Mouse (Mus musculus): ENCODE data around the gene Golm1.
"Not testable (repeated sequence)": the region's sequence is repeated elsewhere in the genome, so short reads cannot be mapped to it uniquely, and the experiment has no call there.

Golm1 gene

DNA sequence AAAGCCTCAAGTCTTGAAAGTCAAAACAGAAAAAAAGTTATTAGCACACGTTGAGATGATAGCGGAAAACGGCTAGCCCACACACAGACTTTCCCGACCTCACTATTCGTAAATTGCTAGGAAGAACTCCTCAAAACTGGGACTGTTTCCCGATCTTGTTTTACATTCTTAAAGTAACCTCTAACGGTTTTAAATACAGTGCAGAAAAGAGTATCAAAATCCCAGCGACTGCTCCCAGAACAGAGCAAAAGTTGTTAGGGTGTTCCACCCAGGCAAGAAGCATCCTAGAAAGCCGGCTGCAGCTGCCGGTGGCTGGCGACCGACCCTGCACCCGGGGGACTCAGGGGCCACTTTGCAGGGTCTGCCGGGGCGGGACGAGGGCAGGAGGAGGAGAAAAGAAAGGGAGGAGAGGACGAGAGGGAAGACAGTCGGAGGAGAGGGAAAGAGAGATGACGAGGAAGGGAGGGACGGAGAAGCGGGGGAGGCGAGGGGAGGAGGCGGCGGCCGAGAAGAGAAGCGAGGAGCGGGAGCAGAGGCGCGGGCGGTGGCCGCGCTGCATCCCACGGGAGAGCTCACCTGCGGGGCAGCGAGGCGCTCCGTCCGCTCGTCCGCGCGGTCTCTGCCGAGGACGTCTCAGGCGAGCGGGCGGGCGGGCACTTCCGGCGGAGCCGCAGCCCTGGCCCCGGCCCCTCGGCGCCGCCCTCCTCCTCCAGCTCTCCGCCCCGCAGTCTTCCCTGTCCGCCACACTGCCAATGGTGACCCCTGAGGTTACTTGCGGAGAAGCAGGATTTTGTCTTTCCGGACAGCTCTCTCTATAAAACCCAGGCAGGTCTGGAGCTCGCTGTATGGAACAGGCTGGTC, at the start of gene Golm1:
Gene Golm1, minus strand, starts transcription at position 661 of the 861 bp plus-strand sequence.
- no peak for DNase-seq (ENCODE audit: extremely low spot score, low read depth, low spot score)

DNA sequence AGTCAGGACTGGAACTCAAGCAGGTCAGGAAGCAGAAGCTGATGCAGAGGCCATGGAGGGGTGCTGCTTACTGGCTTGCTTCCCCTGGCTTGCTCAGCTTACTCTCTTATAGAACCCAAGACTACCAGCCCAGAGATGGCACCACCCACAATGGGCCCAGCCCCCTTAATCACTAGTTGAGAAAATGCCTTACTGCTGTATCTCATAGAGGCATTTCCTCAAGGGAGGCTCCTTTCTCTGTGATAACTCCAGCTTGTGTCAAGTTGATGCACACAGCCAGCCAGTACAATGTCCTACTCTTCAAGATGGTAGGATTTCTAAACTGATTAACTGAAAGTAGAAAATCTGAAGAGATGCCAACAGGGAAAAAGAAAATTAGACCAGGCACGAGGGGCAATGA, 46.5 kb upstream of the Golm1 start:
- DNase-seq (ENCODE audit: extremely low spot score, low read depth, low spot score), result not testable (repeated sequence)

DNA sequence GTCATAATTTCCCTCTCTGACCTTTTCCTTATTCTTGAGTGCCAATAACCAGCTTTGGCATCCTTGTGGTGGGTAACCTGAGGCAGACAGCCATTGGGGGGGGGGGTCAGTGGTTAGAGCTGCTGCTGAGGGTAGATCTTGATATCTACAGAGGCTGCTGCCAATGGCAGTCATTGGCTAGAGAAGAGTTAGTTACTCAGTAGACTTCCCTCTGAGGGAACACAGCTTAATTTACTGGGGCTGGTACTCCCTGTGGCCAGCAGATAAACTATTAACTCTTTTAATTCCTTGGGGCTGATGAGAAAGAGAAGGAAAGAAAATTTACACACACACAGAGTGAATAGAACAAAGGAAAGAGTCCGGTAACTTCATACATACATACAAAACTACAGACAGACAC, 43.9 kb upstream of the Golm1 start:
- DNase-seq (ENCODE audit: extremely low spot score, low read depth, low spot score), result no peak

DNA sequence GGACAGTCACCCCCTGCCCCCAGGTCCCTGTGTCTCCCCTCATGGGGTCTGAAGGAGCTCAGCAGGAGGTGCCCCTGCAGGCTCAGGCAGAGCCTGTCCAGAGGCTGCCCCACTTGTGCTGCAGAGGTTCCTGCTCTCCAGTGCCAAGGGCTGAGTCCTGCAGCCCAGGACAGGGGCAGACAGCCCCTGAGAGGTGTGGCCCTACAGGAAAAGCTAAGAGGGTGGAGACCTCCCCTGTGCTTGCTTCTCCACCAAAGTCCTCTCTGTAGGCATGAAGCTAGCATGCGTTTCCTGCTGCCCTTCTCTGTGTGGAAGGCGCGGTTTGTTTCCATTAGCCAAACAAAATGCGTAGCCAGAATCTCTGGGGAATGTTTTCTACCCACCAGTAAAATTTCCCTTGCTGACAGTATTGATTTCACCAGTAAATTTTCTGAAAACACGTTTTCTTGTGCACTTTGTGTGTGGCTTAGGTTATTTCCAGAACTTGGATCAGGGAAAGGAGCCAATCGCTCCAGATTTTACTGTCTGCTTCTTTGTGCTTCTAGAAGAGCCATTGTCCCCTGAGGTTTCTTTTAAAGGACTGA, 43.3 kb upstream of the Golm1 start:
- DNase-seq (ENCODE audit: extremely low spot score, low read depth, low spot score), result not testable (repeated sequence)

DNA sequence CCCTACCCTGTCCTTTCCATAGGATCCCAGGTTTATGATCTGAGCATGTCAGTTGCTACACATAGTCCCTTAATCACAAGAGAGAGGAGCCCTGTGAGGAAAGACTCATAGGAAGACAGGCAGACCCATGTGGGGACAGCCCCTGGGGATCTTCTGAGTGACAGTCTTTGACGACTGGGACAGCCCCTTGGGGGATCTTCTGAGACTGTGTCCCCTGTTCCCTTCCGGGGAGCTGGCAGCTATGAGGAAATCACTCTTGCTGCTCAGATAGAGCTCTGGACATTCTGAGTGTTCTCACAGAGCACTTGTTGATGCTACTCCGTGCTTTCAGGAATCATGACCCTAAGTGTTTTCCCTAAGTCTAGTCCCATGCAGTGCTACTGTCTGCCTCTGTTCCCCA, 38.1 kb upstream of the Golm1 start:
- DNase-seq (ENCODE audit: extremely low spot score, low read depth, low spot score), result no peak

DNA sequence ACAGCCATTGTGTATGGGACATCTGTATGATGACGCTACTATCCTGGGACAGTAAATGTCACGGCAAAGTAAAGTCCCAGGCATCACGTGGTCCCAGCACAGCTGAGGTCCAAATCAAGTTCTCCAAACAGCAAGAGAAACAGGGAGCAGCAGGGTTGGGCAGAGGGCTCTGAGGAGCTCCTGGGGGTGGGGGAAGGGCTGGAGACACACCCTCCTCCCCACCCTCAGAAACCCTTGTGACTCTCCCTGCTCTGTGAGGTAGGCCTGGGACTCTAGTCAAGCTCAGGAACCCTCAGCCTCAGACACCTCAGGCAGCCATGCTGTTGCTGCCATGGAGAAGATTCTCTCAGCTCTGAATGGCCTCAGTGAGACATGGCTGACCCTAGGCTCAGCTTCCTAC, 36.4 kb upstream of the Golm1 start, which contains the start of gene Spata31d1b:
Gene Spata31d1b, plus strand, starts transcription at position 301 of the 400 bp plus-strand sequence.
- DNase-seq (ENCODE audit: extremely low spot score, low read depth, low spot score), result not testable (repeated sequence)

DNA sequence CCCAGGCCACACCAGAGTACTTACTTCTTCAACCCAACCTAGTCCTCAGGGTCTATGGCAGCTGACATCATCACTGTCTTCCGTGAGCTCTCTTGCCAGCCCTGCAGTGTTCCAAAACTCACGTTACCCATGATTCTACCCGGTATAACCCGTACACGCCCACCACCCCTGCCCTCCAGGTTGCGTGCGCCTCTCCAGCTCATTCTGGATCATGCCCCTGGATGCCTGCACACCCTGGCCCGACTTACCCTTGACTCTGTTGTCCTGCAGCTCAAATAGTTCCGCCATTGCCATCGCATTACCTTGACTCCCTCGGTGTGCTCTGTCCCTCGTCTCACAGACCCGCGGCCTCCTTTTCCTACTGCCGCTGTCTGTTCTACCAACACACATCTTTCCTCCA, 34.6 kb upstream of the Golm1 start, which contains the start of gene Spata31d1a:
Gene Spata31d1a, minus strand, starts transcription at position 101 of the 400 bp plus-strand sequence.
- no peak for DNase-seq (ENCODE audit: extremely low spot score, low read depth, low spot score)

DNA sequence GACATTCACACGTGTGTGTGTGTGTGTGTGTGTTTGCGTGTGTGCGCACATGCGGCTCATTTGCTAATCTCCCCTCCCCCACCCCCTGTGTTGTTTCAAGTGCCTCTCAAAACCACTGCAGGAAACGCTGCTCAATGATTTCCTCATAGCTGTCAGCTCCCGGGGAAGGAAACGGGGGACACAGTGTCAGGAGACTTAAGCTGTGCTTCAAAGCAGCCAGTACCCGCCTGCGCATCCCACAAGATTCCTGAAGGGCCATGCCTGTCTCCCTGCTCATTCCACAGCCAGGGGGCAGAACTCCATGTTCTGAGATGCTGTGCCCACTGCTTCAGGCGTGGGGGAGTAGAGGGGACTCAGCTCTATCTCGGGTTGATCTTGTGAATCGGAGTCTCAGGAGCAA, 29.0 kb upstream of the Golm1 start:
- DNase-seq (ENCODE audit: extremely low spot score, low read depth, low spot score), result no peak

DNA sequence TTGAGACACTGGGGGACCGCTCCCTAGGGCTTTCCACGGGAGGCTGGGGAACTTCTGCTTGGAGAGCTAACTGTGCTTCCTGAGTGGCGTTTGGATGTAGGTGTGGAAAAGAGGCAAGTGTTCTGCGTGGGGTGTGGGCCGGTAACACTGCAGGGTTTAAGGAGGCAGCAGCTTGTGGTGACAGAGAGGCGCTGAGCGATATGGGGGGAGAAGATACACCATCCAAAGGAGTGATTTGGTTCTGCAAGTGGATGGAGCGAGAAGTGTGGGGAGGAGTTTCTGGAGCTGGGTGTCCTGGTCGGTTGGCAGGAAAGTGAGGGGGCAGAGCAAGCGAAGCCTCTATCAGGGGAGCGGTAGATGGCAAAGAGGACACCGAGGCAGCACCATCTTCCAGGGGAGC, 27.9 kb upstream of the Golm1 start:
- DNase-seq (ENCODE audit: extremely low spot score, low read depth, low spot score), result no peak

DNA sequence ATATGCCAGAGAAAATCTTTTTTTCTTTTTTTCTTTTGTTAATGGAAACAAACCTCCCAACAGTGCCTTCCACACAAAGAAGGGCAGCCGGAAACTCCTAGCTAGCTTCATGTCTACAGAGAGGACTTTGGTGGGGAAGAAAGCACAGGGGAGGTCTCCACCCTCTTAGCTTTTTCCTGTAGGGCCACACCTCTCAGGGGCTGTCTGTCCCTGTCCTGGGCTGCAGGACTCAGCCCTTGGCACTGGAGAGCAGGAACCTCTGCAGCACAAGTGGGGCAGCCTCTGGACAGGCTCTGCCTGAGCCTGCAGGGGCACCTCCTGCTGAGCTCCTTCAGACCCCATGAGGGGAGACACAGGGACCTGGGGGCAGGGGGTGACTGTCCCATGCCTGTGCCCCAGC, 24.5 kb upstream of the Golm1 start:
- not testable (repeated sequence) for DNase-seq (ENCODE audit: extremely low spot score, low read depth, low spot score)

DNA sequence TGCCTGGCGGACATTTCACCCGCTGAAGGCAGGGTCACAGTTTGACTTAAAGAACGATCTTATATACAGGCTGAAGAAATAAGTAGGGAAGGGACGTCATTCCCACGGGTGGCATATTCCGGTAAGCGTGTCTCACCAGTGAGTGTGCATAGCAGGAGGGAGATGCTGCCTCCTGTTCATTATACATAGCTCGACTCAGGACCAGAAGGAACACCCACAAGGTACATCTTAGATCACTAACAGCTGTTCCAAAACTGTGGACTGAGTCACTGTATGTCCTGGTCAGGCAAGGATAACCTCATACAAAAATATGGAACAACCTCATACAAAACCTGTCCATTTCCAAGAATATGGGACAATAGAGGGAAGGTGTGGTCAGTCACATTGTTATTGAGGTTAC, 23.5 kb upstream of the Golm1 start:
- DNase-seq (ENCODE audit: extremely low spot score, low read depth, low spot score), result no peak

DNA sequence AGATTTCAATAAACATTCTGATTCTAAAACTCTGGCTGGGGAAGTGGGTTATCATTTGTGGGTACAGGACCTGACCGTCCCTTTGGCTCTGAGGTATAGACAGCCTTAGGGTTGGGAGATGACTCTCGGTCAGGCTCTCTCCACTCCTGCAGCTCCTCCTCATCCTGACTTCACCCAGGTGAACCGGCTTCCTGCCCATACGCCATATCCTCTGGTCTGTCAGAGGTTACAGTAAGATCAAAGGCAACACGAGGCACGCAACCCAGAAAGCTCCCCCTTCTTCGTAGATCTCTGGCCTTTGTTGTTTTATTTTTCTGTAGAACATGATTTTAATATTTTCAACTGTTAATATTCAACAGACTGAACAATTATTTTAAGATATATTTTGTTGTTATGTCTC, 20.2 kb upstream of the Golm1 start:
- DNase-seq (ENCODE audit: extremely low spot score, low read depth, low spot score), result no peak

DNA sequence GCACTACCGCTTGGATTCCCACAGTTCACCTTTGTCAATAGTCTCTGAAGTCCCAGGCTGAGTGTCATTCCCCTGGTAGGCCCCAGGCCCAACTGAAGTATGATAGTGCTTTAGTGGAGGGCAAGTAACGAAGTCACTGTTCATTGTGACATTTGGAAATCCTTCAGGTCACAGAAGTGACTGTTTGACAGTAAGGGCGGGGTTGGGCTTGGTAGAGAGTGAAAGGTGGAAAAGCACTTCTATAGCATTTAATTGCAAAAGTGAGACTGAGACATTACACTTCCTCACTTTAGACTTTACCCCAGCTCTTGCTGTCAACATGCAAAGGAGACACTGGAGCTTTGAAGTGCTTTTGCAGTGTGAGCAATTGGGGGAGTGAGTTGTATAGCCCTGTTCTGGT, 18.4 kb upstream of the Golm1 start, which contains the start of gene 4921517D22Rik:
Gene 4921517D22Rik, minus strand, starts transcription at position 101 of the 400 bp plus-strand sequence.
- no peak for DNase-seq (ENCODE audit: extremely low spot score, low read depth, low spot score)

DNA sequence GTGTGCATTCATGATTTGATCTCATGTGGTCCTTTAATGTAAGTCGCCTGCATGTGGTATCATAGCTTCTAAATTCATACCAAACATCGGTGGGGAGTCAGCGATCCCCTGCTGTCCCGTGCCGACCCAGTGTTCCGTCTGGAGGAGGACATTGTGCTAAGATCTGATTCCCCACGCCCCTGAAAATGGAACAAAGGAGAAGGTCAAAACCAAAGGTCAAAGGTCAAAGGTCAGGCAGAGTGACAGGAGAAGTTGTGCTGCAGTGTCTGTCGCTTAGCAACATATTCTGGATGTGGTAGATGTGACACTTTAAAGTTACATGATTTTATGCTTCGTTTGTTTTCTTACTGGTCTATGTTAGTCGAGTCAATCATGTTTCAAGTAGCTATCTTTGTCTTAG, 15.9 kb upstream of the Golm1 start:
- no peak for DNase-seq (ENCODE audit: extremely low spot score, low read depth, low spot score)

DNA sequence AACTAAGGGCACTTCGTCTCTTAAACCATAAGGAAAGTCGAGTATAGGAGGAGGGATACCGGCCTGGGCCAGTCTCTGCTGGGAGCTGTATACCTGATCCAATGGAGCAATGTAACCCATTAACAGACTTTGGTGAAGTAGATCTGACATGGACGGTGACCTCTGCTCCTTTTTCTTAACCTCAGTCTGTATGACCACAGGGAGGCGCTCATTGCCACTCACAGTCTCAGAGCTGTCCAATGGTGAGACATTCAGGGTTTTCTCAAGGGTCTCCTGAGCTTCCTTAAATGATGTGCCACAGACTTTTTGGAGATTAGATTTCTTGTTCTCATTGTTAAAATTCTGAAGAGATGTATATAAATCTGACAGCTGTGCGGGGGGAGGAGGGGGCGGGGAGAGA, 15.0 kb upstream of the Golm1 start:
- DNase-seq (ENCODE audit: extremely low spot score, low read depth, low spot score), result no peak

DNA sequence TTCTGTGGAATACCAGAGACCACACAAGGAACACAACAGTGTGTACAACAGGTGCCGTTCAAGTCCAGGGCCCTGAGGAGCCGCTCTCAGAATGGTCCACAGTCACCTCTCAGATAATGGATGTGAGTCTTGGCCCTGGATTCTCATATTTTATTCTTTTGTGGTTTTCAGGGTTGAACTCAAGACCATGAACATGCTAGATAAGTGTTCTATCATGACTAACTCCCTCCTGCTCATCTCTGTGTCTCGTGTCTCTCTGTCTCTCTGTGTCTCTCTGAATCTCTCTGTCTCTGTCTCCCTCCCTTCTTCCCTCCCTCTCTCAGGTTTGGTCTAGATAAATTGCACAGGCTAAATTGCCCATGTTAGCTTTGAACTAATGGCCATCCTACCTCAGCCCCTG, 14.2 kb upstream of the Golm1 start:
- no peak for DNase-seq (ENCODE audit: extremely low spot score, low read depth, low spot score)

DNA sequence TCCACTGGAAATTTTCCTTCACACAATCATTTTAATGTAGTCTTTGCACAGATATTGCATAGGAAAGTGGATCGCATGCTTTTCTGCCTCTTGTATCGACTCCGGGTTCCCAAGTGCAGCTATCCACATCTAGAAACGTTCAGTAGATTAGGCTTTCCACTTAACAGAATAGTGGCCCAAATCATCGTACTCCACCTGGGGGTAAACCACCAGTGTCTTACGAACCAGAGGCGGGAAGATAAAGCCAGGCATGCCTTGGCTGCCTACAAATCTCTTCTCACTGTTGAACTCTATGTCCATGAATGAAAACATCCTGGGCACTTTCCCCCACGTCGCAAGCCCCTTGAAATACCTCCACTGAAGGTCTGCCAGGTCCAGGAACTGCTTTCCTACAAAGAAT, 13.7 kb upstream of the Golm1 start:
- no peak for DNase-seq (ENCODE audit: extremely low spot score, low read depth, low spot score)

DNA sequence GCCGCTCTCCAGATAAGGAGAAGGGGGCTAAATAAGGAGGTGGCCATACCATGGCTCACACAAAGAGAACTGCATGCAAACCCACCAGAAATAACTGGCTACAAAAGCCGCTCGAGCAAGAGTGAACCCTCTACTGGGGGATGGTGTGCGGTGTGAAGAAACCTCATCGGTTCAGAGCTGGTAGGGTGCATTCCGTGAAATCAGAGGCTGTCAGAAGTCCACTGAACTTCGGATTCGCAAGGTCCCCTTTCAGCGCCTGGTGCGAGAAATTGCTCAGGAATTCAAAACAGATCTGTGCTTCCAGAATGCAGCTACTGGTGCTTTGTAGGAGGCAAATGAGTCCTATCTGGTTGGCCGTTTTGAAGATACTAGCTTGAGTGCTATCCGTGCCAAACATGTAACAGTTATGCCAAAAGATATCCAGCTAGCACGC, 12.7 kb upstream of the Golm1 start:
- no peak for DNase-seq (ENCODE audit: extremely low spot score, low read depth, low spot score)

DNA sequence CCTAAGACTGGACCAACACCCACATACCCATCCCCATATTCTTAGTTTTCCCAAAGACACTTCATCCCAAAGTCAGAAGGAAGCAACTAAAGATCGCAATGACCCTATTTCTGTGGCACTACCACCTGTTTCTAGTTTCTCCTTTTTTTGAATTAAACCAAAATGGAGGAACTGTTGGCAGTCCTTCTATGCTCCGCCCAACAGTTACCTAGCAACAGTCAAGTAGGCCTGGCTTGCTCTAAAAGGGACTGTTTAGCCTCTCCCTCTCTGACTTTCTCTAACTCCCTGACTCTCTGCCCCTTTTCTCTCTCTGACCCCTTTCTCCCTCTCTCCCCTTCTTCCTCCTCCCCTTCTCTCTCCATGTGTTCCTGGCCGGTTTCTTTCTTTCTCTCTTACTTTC, 9.6 kb upstream of the Golm1 start:
- no peak for DNase-seq (ENCODE audit: extremely low spot score, low read depth, low spot score)

DNA sequence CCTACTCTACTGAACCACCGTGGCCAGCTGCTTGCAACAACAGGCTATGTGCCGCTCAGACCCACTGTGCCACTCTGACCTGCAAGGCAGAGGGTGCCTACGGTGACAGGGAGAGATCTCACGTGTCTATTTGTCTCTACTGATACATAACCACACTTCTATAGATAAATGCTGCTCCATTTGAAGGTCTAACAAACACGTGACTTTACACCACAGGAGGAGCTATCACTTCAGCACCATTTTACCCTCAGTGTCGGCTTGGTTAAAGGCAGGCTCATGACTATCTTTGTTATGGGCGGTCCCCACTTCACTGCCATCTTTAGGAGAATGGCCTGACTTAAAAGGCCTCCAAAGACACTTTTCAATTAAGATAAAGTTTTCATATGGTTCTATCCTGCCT, 7.0 kb upstream of the Golm1 start:
- no peak for DNase-seq (ENCODE audit: extremely low spot score, low read depth, low spot score)

DNA sequence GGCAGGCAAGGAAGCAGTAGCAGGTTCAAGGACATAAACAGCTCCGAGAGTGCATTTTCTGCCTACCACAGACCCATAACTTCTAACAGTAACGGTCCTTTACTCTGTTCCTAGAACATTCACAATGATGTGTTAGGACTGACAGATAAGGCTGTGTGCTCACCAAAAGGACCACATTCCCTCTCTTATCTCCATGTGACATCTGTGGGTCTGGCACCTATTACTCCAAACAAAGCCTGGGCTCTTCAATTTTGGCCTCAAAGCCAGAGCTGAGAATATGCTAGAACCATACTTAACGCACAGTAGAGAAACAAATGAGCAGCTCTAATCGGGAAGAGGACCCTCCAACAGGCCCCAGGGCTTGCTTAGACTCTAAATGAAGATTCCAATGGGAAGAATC, 4.3 kb upstream of the Golm1 start:
- no peak for DNase-seq (ENCODE audit: extremely low spot score, low read depth, low spot score)

DNA sequence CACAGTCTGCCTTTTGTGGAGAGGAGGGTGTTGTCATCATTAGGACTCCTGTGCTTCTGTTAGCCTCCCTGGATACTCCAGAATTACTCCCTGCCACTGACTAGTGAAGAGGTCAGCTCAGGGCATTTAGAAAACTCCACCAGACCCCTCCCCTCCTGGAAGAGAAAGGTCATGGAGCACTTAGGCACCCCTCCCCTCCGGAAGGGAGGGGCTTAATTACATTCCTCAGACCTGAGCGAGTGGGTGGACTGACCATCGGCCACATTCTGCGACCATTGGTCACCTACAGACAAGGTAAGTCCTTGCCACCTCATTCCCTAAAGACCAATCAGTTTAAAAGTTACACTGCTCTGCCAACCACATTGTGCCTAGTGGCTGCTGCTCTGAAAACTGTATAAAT, 3.7 kb upstream of the Golm1 start:
- DNase-seq (ENCODE audit: extremely low spot score, low read depth, low spot score), result no peak
